Mouse (Mus musculus): ENCODE results near the gene Sec14l4. TPM values are rescaled to one million over a fixed set of nuclear protein-coding genes. Genes with fewer than 3 reads are reported as not detected.

The Sec14l4 gene
- total and polyA plus RNA-seq, 2 experiments from 2014 or later: 0.05 TPM; not detected in 1

DNA sequence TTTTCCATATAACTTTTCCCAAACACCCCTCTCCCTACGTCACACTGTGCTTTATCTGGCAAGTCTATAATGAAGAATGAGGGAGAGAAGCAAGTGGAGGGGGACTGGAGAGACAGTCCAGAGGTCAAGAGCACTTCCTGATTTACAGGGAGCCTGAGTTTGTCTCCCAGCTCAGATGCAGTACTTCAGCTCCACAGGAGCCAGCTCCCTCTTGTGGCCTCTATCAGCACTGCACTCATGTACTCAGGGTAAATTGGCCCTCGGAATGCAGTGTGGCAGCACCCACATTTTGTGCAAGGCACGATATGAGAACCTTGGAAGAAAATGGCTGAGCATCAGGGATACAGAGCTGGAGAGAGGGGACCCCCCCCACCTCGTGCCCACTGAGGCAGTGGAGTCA is 49.0 kb downstream of the Sec14l4 start:
- no peak overlapping the region for H3K27ac ChIP-seq (ENCODE audit: low read depth, low read length)
- ATAC-seq (ENCODE audit: low FRiP score) (no peak), DNase-seq (ENCODE audit: low spot score) (peak; percentile 56)
- H3K27me3 ChIP-seq (ENCODE audit: insufficient read depth, low read length): no peaks in the 10 kb centered on the region
- H3K4me1 ChIP-seq (ENCODE audit: insufficient read depth, low read length): no peaks in the 10 kb centered on the region
- TF ChIP-seq CTCF (IDR thresholded peaks at IDR 0.05): peak; percentile 87
- H3K9me3 ChIP-seq (ENCODE audit: low read length): no peaks in the 10 kb centered on the region
- no peak overlapping the region for H3K4me2 ChIP-seq (ENCODE audit: low read depth, low read length, poor library complexity, severe bottlenecking)
- 15% methylated on average over 4 of the region's 4 CpGs for WGBS
- no peaks in the 10 kb centered on the region for H3K36me3 ChIP-seq (ENCODE audit: insufficient read depth, low read length)
- H3K4me3 ChIP-seq (ENCODE audit: low read depth, low read length): no peak overlapping the region
- H3K9ac ChIP-seq (replicated peaks; ENCODE audit: low read length, poor library complexity, severe bottlenecking): no peak overlapping the region

DNA sequence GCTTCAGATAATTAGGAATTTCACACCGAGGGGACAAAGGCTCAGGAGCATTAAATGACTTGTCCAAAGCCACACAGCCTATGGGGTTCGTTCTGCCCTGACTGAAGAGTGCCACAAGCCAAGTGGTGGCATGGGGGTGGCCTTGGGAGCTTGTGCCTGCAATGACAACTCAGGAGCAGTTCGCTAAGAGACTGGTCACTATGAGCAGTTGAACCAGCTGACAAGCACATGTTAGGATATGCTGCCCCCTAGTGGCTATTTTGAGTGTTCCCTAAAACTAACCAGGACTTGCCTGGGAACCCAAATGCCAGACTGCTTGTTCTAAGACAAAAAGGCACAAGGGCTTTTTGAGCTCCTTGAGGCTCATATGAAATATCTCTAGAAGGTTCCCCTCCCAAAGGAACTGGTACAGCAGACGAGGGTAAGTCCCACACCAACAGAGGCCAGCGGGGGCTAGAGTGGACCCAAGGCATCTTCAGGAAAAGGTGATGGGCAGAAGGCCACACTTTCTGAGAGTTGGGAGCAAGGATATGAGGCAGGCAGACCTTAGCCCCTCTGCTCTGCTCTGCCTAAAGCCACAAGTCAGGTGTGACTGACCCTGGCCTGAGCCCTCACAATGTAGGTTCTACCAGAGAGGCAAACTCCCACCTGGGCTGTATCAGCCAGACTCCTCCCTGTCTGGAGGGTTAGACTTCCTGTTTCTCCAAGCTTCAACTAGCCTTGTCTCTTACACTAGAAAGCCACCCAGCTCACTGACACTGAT is 52.2 kb downstream of the Sec14l4 start:
- no peaks in the 10 kb centered on the region for H3K9me3 ChIP-seq (ENCODE audit: low read length)
- no peak overlapping the region for H3K4me2 ChIP-seq (ENCODE audit: low read depth, low read length, poor library complexity, severe bottlenecking)
- 36% methylated on average over 5 of the region's 5 CpGs for WGBS
- no peak overlapping the region for H3K9ac ChIP-seq (replicated peaks; ENCODE audit: low read length, poor library complexity, severe bottlenecking)
- peak; percentile 47; the same call in 1 of the 2 replicates for ATAC-seq (ENCODE audit: low FRiP score)
- H3K27ac ChIP-seq (ENCODE audit: low read depth, low read length): no peak overlapping the region
- peak; percentile 92 for TF ChIP-seq CTCF (IDR thresholded peaks at IDR 0.05)
- DNase-seq (ENCODE audit: low spot score): peak; percentile 93
- H3K4me3 ChIP-seq (ENCODE audit: low read depth, low read length): no peak overlapping the region
- H3K36me3 ChIP-seq (ENCODE audit: insufficient read depth, low read length): no peaks in the 10 kb centered on the region
- H3K4me1 ChIP-seq (ENCODE audit: insufficient read depth, low read length): no peaks in the 10 kb centered on the region
- H3K27me3 ChIP-seq (ENCODE audit: insufficient read depth, low read length): no peaks in the 10 kb centered on the region

DNA sequence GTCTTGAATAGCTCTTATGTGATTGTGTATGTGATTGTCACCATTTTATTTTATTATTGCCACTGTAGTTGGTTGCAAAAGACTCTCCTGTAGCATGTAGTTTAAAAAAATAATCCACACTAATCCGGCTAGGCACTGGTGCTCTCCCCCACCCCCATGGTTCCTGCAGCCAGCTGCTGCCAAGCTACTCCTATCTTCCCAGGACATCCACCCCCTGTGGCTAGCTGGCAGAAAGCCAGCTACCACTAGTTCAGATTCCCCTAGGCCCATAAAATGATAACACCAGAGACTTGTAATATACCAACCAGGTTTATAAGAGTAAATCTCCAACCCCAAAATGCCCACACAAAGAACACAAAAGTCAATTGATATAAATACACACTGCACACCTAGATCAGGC is 55.0 kb downstream of the Sec14l4 start:
- 32% methylated on average over 1 of the region's 1 CpGs for WGBS
- Histone ChIP-seq H3K36me3 (ENCODE audit: insufficient read depth, low read length) (0 out of 2 replicates have a peak, but pooled peaks cover 4% of the 10 kb centered on the region), H3K4me1 (ENCODE audit: insufficient read depth, low read length) (no peaks in the 10 kb centered on the region), H3K27ac (ENCODE audit: low read depth, low read length) (no peak overlapping the region), H3K4me3 (ENCODE audit: low read depth, low read length) (no peak overlapping the region), H3K9me3 (ENCODE audit: low read length) (no peaks in the 10 kb centered on the region), H3K9ac (replicated peaks; ENCODE audit: low read length, poor library complexity, severe bottlenecking) (no peak overlapping the region), H3K27me3 (ENCODE audit: insufficient read depth, low read length) (no peaks in the 10 kb centered on the region), H3K4me2 (ENCODE audit: low read depth, low read length, poor library complexity, severe bottlenecking) (no peak overlapping the region)
- ATAC-seq (ENCODE audit: low FRiP score) (no peak), DNase-seq (ENCODE audit: low spot score) (no peak)
- TF ChIP-seq CTCF (IDR thresholded peaks at IDR 0.05): no peak

- TF ChIP-seq CTCF (IDR thresholded peaks at IDR 0.05): no peak
- H3K27me3 ChIP-seq (ENCODE audit: insufficient read depth, low read length): no peaks in the 10 kb centered on the region
- no peak for ATAC-seq (ENCODE audit: low FRiP score)
- no peak overlapping the region for H3K4me3 ChIP-seq (ENCODE audit: low read depth, low read length)
- no peaks in the 10 kb centered on the region for H3K4me1 ChIP-seq (ENCODE audit: insufficient read depth, low read length)
- no peaks in the 10 kb centered on the region for H3K9me3 ChIP-seq (ENCODE audit: low read length)
- H3K4me2 ChIP-seq (ENCODE audit: low read depth, low read length, poor library complexity, severe bottlenecking): no peak overlapping the region
- H3K9ac ChIP-seq (replicated peaks; ENCODE audit: low read length, poor library complexity, severe bottlenecking): no peak overlapping the region
- WGBS: 38% methylated on average over 2 of the region's 2 CpGs
- H3K36me3 ChIP-seq (ENCODE audit: insufficient read depth, low read length): 0 out of 2 replicates have a peak, but pooled peaks cover 7% of the 10 kb centered on the region
- no peak overlapping the region for H3K27ac ChIP-seq (ENCODE audit: low read depth, low read length)
- DNase-seq (ENCODE audit: low spot score): peak; percentile 42
Measured at GRCm38 (mm10) chr11:4087267-4087666, 56.0 kb downstream of the Sec14l4 start.

GRCm38 (mm10) chr11:4093459-4094377 is 62.5 kb downstream of the Sec14l4 start:
- WGBS: 88% methylated on average over 18 of the region's 18 CpGs
- no peaks in the 10 kb centered on the region for H3K27me3 ChIP-seq (ENCODE audit: insufficient read depth, low read length)
- 0 out of 2 replicates have a peak, but pooled peaks cover 7% of the 10 kb centered on the region for H3K36me3 ChIP-seq (ENCODE audit: insufficient read depth, low read length)
- H3K4me1 ChIP-seq (ENCODE audit: insufficient read depth, low read length): peaks cover 3% of the 10 kb centered on the region; the same call in 1 of the 2 replicates
- DNase-seq (ENCODE audit: low spot score) (peak; percentile 26), ATAC-seq (ENCODE audit: low FRiP score) (no peak)
- H3K4me3 ChIP-seq (ENCODE audit: low read depth, low read length): peak overlapping the region; percentile 56
- H3K27ac ChIP-seq (ENCODE audit: low read depth, low read length): no peak overlapping the region
- H3K9ac ChIP-seq (replicated peaks; ENCODE audit: low read length, poor library complexity, severe bottlenecking): no peak overlapping the region
- TF ChIP-seq CTCF (IDR thresholded peaks at IDR 0.05): no peak
- H3K9me3 ChIP-seq (ENCODE audit: low read length): no peaks in the 10 kb centered on the region
- peak overlapping the region; percentile 82 for H3K4me2 ChIP-seq (ENCODE audit: low read depth, low read length, poor library complexity, severe bottlenecking)

All from midbrain, postnatal 0 days (tissue).